Mouse (Mus musculus) erythroblast, embryonic 14.5 days (primary cell): Measurements from ENCODE around the gene Isl1. TPM values are rescaled to one million over a fixed set of nuclear protein-coding genes. Genes with fewer than 3 reads are reported as not detected.

ENCODE experiments used
- H3K27me3 ChIP-seq: 2 replicates; pipeline ENCODE4 v1.6.1; 2012; ENCODE audit warnings: inconsistent platforms; ENCODE audit not compliant: control insufficient read depth
- H3K36me3 ChIP-seq: 2 replicates; pipeline ENCODE4 v1.6.1; 2012; ENCODE audit warnings: mild to moderate bottlenecking, inconsistent platforms; ENCODE audit not compliant: control insufficient read depth
- H3K4me1 ChIP-seq: 2 replicates; pipeline ENCODE4 v1.6.1; 2012; ENCODE audit warnings: inconsistent platforms; ENCODE audit not compliant: control insufficient read depth
- H3K4me3 ChIP-seq: replicated peaks from 2 replicates; pipeline ENCODE3; 2012; ENCODE audit warnings: moderate library complexity, mild to moderate bottlenecking, inconsistent platforms
- H3K9me3 ChIP-seq: 2 replicates; pipeline ENCODE4 v1.6.1; 2012; ENCODE audit warnings: low read length, inconsistent platforms, mixed read lengths; ENCODE audit not compliant: control insufficient read depth
- GATA1 ChIP-seq: IDR thresholded peaks from 2 replicates; pipeline ENCODE4 v1.6.1; 2012; ENCODE audit warnings: low read length, inconsistent platforms, mixed read lengths
- TAL1 ChIP-seq: IDR thresholded peaks from 3 replicates; pipeline ENCODE4 v1.6.1; 2012; ENCODE audit warnings: low read length, inconsistent platforms, mixed read lengths
- polyA plus RNA-seq: library from polyadenylated mRNA; stranded (reverse); fragments of >175 nt; gene quantifications from 2 replicates; pipeline ENCODE4 v1.2.3, GENCODE M21; 2012

Isl1 gene
- polyA plus RNA-seq, 1 experiment: not detected

GRCm38 (mm10) chr13:116298001-116298400, 11.5 kb downstream of the Isl1 start:
- Histone ChIP-seq H3K4me3 (no peak overlapping the region), H3K27me3 (peaks cover 81% of the 10 kb centered on the region), H3K36me3 (no peaks in the 10 kb centered on the region), H3K4me1 (no peaks in the 10 kb centered on the region), H3K9me3 (no peaks in the 10 kb centered on the region)
- no peak for TF ChIP-seq GATA1
- no peak for TF ChIP-seq TAL1

- TF ChIP-seq TAL1 (no peak), GATA1 (no peak)
- H3K4me1 ChIP-seq: no peaks in the 10 kb centered on the region
- no peaks in the 10 kb centered on the region for H3K9me3 ChIP-seq
- no peak overlapping the region for H3K4me3 ChIP-seq
- peaks cover 73% of the 10 kb centered on the region for H3K27me3 ChIP-seq
- H3K36me3 ChIP-seq: no peaks in the 10 kb centered on the region
Measured at GRCm38 (mm10) chr13:116297048-116297811, 12.3 kb downstream of the Isl1 start.

GRCm38 (mm10) chr13:116295401-116295800, 14.1 kb downstream of the Isl1 start:
- Histone ChIP-seq H3K36me3 (no peaks in the 10 kb centered on the region), H3K27me3 (peaks cover 62% of the 10 kb centered on the region), H3K4me3 (no peak overlapping the region), H3K4me1 (no peaks in the 10 kb centered on the region), H3K9me3 (no peaks in the 10 kb centered on the region)
- TF ChIP-seq GATA1: no peak

GRCm38 (mm10) chr13:116294734-116295133, 14.8 kb downstream of the Isl1 start:
- Histone ChIP-seq H3K27me3 (peaks cover 59% of the 10 kb centered on the region), H3K4me3 (no peak overlapping the region), H3K36me3 (no peaks in the 10 kb centered on the region), H3K4me1 (no peaks in the 10 kb centered on the region), H3K9me3 (no peaks in the 10 kb centered on the region)
- no peak for TF ChIP-seq GATA1
- TF ChIP-seq TAL1: no peak

DNA sequence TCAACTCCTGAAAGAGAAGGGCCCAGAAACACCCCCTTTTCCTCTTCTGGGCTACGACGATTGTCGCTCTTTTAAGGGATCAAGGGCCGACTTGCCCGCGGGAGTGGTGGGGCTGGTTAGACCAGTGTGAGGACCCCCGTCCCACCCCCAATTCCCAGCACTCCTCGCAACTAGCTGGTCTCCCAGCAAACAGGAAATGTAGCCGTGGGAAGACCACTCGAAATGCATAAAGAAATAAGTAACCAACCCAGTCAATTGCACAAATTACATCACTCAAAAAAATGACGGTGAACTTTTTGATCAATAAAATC, 15.4 kb downstream of the Isl1 start:
- Histone ChIP-seq H3K4me1 (no peaks in the 10 kb centered on the region), H3K4me3 (no peak overlapping the region), H3K27me3 (peaks cover 54% of the 10 kb centered on the region), H3K9me3 (no peaks in the 10 kb centered on the region), H3K36me3 (no peaks in the 10 kb centered on the region)
- TF ChIP-seq TAL1 (no peak), GATA1 (no peak)

- Histone ChIP-seq H3K4me3 (no peak overlapping the region), H3K9me3 (no peaks in the 10 kb centered on the region), H3K27me3 (peaks cover 49% of the 10 kb centered on the region), H3K36me3 (no peaks in the 10 kb centered on the region), H3K4me1 (no peaks in the 10 kb centered on the region)
- TF ChIP-seq TAL1 (no peak), GATA1 (0 out of 2 replicates have a peak, but pooled peaks have one; percentile 31)
Measured at GRCm38 (mm10) chr13:116293301-116294150, 16.0 kb downstream of the Isl1 start.

DNA sequence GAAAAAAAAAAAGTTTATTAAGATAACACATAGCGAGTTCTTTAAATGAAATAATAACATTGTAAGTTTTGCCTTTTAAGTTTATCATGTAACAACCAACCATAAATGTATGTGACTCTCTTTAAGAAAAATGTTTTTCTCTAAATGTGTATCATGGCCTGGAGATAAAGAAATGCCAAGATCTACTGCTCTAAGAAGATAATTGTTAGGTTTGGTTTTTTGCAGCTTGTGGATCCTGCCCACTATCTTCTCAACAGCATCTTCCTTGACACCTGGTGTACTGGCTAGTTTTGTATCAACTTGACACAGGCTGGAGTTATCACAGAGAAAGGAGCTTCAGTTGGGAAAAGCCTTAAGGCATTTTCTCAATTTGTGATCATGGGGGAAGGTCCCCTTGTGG, 19.8 kb downstream of the Isl1 start:
- Histone ChIP-seq H3K27me3 (peaks cover 15% of the 10 kb centered on the region), H3K9me3 (no peaks in the 10 kb centered on the region), H3K36me3 (no peaks in the 10 kb centered on the region), H3K4me1 (no peaks in the 10 kb centered on the region), H3K4me3 (no peak overlapping the region)
- TF ChIP-seq GATA1: no peak

DNA sequence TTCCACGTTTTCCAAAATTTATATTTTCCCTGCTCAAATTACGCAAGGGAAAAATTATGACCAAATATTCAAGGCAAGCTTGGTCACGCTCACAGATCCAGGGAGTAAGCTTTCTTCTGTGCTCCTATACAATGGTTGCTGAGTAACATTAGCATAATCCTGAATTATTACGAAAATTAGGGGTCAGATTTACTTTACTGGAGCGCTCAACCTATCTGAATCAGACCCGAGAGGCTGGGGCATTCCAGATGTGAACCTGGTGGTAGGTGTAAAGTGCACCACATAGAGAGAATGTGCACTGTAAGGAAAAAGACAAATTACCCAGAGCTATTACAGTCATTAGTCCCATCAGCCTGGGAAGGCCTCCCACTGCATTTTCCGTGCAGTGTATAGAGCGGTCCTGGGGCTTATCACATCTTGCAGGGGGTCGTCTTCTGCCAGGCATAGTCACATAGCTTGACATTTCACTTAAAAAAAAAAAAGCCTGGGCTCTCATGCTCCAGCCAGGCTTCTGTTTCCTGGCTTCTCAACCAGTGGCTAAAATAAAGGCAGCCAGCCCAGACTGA, 30.2 kb downstream of the Isl1 start:
- no peaks in the 10 kb centered on the region for H3K4me1 ChIP-seq
- no peaks in the 10 kb centered on the region for H3K36me3 ChIP-seq
- no peaks in the 10 kb centered on the region for H3K27me3 ChIP-seq
- no peak for TF ChIP-seq GATA1
- no peak for TF ChIP-seq TAL1
- no peaks in the 10 kb centered on the region for H3K9me3 ChIP-seq
- no peak overlapping the region for H3K4me3 ChIP-seq
